Mouse (Mus musculus) bone marrow, adult 2 months (tissue): ENCODE measurements around the gene Gabbr2.

Experiments used
- CTCF ChIP-seq: fragments of 200-500 bp; IDR thresholded peaks from 2 replicates; pipeline ENCODE4 v1.5.1; 2011; ENCODE audit warnings: low read length, control low read depth; ENCODE audit not compliant: control insufficient read depth, insufficient read depth
- POLR2A ChIP-seq: fragments of 200-500 bp; IDR thresholded peaks from 2 replicates; pipeline ENCODE4 v1.6.1; 2011; ENCODE audit warnings: low read depth, mild to moderate bottlenecking, control low read depth, low read length, borderline replicate concordance; ENCODE audit not compliant: control insufficient read depth

DNA sequence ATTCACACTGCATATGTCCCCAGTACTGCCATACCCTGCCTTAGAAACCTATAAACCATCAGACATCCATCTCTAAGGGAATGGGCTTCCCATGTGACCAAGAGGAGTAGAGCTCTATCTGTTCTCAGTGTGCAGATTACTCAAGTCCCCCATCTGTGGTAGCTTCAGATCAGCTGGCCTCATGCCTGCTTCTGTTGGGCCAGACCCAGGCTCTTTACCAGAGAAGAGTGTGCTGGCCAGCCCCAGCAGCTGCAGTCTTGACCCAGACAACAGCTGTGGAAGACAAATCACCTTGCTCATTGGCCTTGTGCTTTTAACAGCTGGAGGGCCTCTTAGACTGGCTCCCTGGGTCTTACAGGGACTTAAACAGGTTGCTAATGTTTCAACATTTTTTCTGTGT, 25.1 kb downstream of the Gabbr2 start:
- TF ChIP-seq CTCF (no peak), POLR2A (no peak)
